Mouse (Mus musculus) thymus, adult 2 months (tissue): Measurements from ENCODE around the gene Antxr1. TPM values are rescaled to one million over a fixed set of nuclear protein-coding genes. Genes with fewer than 3 reads are reported as not detected.
"Not testable (repeated sequence)": the region's sequence is repeated elsewhere in the genome, so short reads cannot be mapped to it uniquely, and the experiment has no call there.

Experiments
- DNase-seq: peaks from one replicate; pipeline ENCODE4 v3.0.0; 2021
- H3K27ac ChIP-seq: fragments of 200-500 bp; 2 replicates; pipeline ENCODE4 v1.5.1; 2012; ENCODE audit warnings: low read length, control low read depth; ENCODE audit not compliant: control insufficient read depth, insufficient read depth
- H3K27me3 ChIP-seq: fragments of 200-500 bp; 2 replicates; pipeline ENCODE4 v1.6.1; 2012; ENCODE audit warnings: mild to moderate bottlenecking, low read length, moderate library complexity, mixed read lengths; ENCODE audit not compliant: control insufficient read depth, insufficient read depth
- H3K36me3 ChIP-seq: fragments of 200-500 bp; 2 replicates; pipeline ENCODE4 v1.6.1; 2012; ENCODE audit warnings: mild to moderate bottlenecking, low read length, moderate library complexity; ENCODE audit not compliant: control insufficient read depth, insufficient read depth
- H3K4me1 ChIP-seq: fragments of 200-500 bp; replicated peaks from 2 replicates; pipeline ENCODE4 v1.6.1; 2012; ENCODE audit warnings: low read length; ENCODE audit not compliant: control insufficient read depth, insufficient read depth
- H3K4me3 ChIP-seq: fragments of 200-500 bp; 2 replicates; pipeline ENCODE4 v1.5.1; 2012; ENCODE audit warnings: mild to moderate bottlenecking, low read length, control low read depth, moderate library complexity; ENCODE audit not compliant: control insufficient read depth, insufficient read depth
- CTCF ChIP-seq: fragments of 200-500 bp; IDR thresholded peaks from 2 replicates; pipeline ENCODE4 v1.5.1; 2012; ENCODE audit warnings: mild to moderate bottlenecking, control low read depth, low read length, moderate library complexity, borderline replicate concordance; ENCODE audit not compliant: control insufficient read depth, poor library complexity, insufficient read depth; ENCODE audit errors: extremely low read depth
- POLR2A ChIP-seq: fragments of 200-500 bp; IDR thresholded peaks from 2 replicates; pipeline ENCODE4 v1.6.1; 2012; ENCODE audit warnings: mild to moderate bottlenecking, low read length, control low read depth, moderate library complexity; ENCODE audit not compliant: control insufficient read depth, poor library complexity, insufficient read depth; ENCODE audit errors: extremely low read depth
- WGBS: fragments of 180-500 bp; shearing (Covaris S2); methylation state at CpG from one replicate; pipeline ENCODE4 v1.1.7; 2018; 5-methylcytosine and 5-hydroxymethylcytosine counted together
- polyA plus RNA-seq: library from polyadenylated mRNA; depleted of rRNA; stranded (reverse); fragments of >200 nt; gene quantifications from 2 replicates; pipeline ENCODE4 v1.2.3, GENCODE M21; 2012; rRNA removed

Antxr1 gene
- polyA plus RNA-seq, 1 experiment, result 3.7 TPM

GRCm38 (mm10) chr6:87099671-87100296 lies 235.8 kb downstream of the Antxr1 start:
- Histone ChIP-seq H3K27me3 (no peaks in the 10 kb centered on the region), H3K4me1 (peaks cover 20% of the 10 kb centered on the region), H3K36me3 (no peaks in the 10 kb centered on the region), H3K27ac (no peak overlapping the region), H3K4me3 (no peak overlapping the region)
- 86% methylated on average over 7 of the region's 7 CpGs for WGBS
- TF ChIP-seq CTCF (no peak), POLR2A (no peak)
- no peak for DNase-seq

- H3K27ac ChIP-seq, result no peak overlapping the region
- peaks cover 20% of the 10 kb centered on the region for H3K4me1 ChIP-seq
These were observed 236.4 kb downstream of the Antxr1 start for GRCm38 (mm10) chr6:87099261-87099660.

GRCm38 (mm10) chr6:87093631-87094030 lies 242.0 kb downstream of the Antxr1 start:
- 74% methylated on average over 8 of the region's 8 CpGs for WGBS
- H3K27me3 ChIP-seq, result not testable (repeated sequence)

More at GRCm38 (mm10) chr6:87099261-87099660, 236.4 kb downstream of the Antxr1 start:
- 62% methylated on average over 3 of the region's 3 CpGs for WGBS
- no peak for DNase-seq
- no peaks in the 10 kb centered on the region for H3K36me3 ChIP-seq
- no peaks in the 10 kb centered on the region for H3K27me3 ChIP-seq
- H3K4me3 ChIP-seq, result no peak overlapping the region
- TF ChIP-seq POLR2A (no peak), CTCF (no peak)

GRCm38 (mm10) chr6:87092476-87092875 lies 243.1 kb downstream of the Antxr1 start:
- no peak overlapping the region for H3K4me3 ChIP-seq

More at GRCm38 (mm10) chr6:87093631-87094030, 242.0 kb downstream of the Antxr1 start:
- not testable (repeated sequence) for H3K36me3 ChIP-seq, DNase-seq, H3K4me1 ChIP-seq, H3K4me3 ChIP-seq, H3K27ac ChIP-seq

GRCm38 (mm10) chr6:87090877-87091276 lies 244.7 kb downstream of the Antxr1 start:
- Histone ChIP-seq H3K4me1 (0 out of 2 replicates have a peak, but pooled peaks cover 2% of the 10 kb centered on the region), H3K36me3 (peaks cover 25% of the 10 kb centered on the region), H3K27ac (no peak overlapping the region), H3K27me3 (no peaks in the 10 kb centered on the region), H3K4me3 (no peak overlapping the region)
- no peak for DNase-seq
- WGBS, result 98% methylated on average over 3 of the region's 3 CpGs
- TF ChIP-seq POLR2A (no peak), CTCF (no peak)

More at GRCm38 (mm10) chr6:87092476-87092875, 243.1 kb downstream of the Antxr1 start:
- Histone ChIP-seq H3K27ac (no peak overlapping the region), H3K4me1 (0 out of 2 replicates have a peak, but pooled peaks cover 2% of the 10 kb centered on the region), H3K36me3 (peaks cover 15% of the 10 kb centered on the region; the same call in 1 of the 2 replicates), H3K27me3 (no peaks in the 10 kb centered on the region)
- DNase-seq, result no peak
- TF ChIP-seq CTCF, result no peak
- no peak for TF ChIP-seq POLR2A
- WGBS, result 95% methylated on average over 5 of the region's 5 CpGs

- H3K4me1 ChIP-seq, result no peaks in the 10 kb centered on the region
- H3K27ac ChIP-seq, result no peak overlapping the region
- H3K4me3 ChIP-seq, result no peak overlapping the region
- H3K36me3 ChIP-seq, result peaks cover 39% of the 10 kb centered on the region
- no peak for DNase-seq
- 92% methylated on average over 5 of the region's 5 CpGs for WGBS
- no peak for TF ChIP-seq POLR2A
- TF ChIP-seq CTCF, result no peak
- H3K27me3 ChIP-seq, result no peaks in the 10 kb centered on the region
These were observed 247.3 kb downstream of the Antxr1 start for GRCm38 (mm10) chr6:87088356-87088755.

GRCm38 (mm10) chr6:87085026-87085425 lies 250.6 kb downstream of the Antxr1 start:
- DNase-seq, result no peak
- H3K36me3 ChIP-seq, result peaks cover 50% of the 10 kb centered on the region
- no peak for TF ChIP-seq CTCF
- no peak for TF ChIP-seq POLR2A
- WGBS, result 94% methylated on average over 6 of the region's 6 CpGs
- H3K4me1 ChIP-seq, result no peaks in the 10 kb centered on the region
- no peaks in the 10 kb centered on the region for H3K27me3 ChIP-seq
- H3K27ac ChIP-seq, result no peak overlapping the region
- H3K4me3 ChIP-seq, result no peak overlapping the region

Other genes with a start within 250 kb of the Antxr1 start
- gene D6Ertd527e, start 231.1 kb downstream of the Antxr1 start, polyA plus RNA-seq, result 1.1 and 1.4 TPM in 2 replicates
- 0.52 and 0.75 TPM in 2 replicates for gene Gkn1, start 15.1 kb upstream of the Antxr1 start, polyA plus RNA-seq
- gene Gkn2, start 37.5 kb upstream of the Antxr1 start, polyA plus RNA-seq, result 0.40 TPM in 1 of 2 replicates, not detected in the other
- 0.69 and 0.96 TPM in 2 replicates for gene Gkn3, start 53.1 kb upstream of the Antxr1 start, polyA plus RNA-seq
- 0.08 and 4.8 TPM in 2 replicates for gene Bmp10, start 93.2 kb upstream of the Antxr1 start, polyA plus RNA-seq
- 17.2 TPM in 2 replicates for gene Arhgap25, start 197.4 kb upstream of the Antxr1 start, polyA plus RNA-seq